Mouse (Mus musculus) right cerebral cortex, postnatal 25 days (tissue): ENCODE data around the gene Mcfd2.
A peak's percentile ranks its signal among the peaks of the same experiment; 100 is the strongest.

Experiments used
- DNase-seq: peaks from one replicate; pipeline ENCODE4 v3.0.0; 2022

The Mcfd2 gene

DNA sequence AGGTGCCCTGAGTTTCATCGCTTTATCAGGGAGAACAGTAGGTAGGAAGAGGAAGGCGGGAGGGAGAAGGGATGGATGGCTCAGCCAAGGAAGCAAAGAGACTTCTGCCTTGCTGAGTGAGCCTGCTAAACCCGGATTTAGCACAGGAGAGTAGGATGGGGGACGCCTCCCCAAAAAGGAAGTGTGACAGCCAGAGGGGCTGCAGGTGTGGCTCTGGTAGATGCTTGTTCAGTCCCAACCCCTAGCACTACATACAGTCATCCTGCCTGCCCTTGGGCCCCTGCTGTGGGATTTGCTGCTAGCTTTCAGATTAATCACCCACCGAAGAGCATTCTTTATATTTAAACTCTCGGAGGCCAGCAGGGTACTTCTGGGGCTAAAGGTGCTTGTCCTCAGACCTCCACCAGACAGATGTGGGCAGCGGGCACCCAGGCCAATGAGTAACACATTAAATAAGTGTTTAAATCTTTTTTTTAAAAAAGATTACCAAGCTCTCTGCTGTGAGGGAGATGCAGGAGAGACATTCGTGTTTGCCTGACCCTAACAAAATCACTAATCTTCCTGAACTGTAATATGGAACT lies 21.6 kb upstream of the Mcfd2 start:
- no peak for DNase-seq

DNA sequence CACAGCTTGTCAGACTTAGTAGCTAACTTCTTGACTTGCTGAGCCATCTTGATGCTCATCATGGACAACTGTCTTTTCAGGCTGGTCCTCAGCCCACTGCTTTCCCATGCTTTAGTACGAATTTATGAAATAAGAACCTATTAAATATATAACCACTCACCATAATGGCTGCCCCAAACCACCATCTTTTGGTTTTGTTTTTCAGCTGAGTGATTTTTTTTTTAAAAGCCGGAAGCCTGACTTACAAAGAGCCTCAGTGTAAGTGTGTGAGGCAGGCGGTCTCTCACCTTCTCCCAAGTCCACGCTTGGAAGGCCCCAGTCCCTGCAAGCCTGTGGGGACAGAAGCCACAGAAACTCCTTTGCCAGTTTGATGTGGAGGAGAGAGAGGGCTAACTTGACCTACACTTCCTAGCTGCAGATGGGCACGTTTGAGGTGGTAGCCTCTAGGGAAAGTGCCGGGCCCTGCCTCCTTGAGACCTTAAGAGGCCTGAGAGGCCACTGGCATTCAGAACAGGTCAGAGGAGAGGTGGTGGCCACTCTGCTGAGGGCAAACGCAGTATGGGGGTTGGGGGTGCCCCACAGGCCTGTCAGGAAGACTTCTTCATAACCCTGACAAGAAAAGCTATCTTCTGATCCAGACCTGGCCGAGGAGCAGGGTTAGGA lies 20.9 kb upstream of the Mcfd2 start:
- no peak for DNase-seq

DNA sequence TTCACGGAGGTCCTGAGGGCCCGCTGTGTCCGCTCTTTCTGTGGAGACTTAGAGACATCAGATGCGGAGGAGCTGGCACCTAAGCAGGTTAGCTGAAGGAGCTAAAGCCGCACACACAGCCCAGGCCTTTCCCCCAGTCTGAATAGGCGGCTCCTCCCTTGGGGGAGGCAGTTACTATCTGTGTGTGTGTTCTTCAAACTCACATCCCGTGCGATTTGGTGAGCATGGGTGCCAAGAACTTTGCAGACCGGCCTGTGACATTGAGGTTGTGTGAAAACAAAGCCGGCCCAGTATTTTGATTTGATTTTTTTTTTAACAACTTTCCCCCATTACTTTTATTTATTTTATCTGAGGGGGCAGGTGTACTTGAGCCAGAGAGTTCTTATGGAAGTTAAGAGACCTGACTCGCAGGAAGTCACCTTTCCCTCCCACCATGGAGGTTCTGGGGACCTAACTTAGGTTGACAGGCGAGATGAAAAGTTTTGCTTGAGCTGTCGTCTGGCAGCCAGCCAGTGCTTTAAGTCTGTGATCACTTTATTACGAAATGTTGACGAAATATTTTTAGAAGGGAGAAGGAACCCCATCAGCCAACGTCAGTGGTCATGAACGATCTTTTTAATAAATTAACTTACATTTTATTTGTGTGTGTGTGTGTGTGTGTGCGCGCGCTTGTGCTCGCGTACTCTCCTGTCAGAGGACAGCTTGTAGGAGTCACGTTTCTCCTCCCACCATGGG lies 20.2 kb upstream of the Mcfd2 start:
- DNase-seq = no peak

DNA sequence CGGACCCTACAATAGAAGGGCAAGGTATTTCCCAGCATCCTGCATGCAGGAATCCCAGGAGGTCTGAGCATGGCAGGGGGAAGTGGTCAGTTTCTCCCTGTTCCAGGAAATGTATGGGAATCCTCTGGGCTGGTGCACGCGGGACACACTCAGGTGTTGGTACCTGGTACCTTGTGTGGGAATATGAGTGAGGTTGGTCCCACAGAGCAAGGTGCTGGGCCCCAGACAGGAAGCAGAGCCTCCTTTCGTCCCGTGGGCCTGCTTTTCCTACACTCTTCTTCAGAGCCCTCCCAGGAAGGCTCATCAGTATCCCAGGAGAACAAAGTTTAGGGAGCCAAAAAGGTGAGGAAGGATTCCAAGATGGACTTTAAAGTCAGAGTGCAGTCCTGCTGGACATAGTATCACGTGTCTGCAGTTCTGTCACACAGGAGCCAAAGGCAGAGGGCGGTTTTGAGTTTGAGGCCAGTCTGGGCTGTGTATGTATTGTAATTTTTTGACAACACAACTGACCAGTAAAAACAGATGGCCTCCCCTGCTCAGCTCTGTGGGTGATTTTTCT lies 18.8 kb upstream of the Mcfd2 start:
- DNase-seq = no peak

DNA sequence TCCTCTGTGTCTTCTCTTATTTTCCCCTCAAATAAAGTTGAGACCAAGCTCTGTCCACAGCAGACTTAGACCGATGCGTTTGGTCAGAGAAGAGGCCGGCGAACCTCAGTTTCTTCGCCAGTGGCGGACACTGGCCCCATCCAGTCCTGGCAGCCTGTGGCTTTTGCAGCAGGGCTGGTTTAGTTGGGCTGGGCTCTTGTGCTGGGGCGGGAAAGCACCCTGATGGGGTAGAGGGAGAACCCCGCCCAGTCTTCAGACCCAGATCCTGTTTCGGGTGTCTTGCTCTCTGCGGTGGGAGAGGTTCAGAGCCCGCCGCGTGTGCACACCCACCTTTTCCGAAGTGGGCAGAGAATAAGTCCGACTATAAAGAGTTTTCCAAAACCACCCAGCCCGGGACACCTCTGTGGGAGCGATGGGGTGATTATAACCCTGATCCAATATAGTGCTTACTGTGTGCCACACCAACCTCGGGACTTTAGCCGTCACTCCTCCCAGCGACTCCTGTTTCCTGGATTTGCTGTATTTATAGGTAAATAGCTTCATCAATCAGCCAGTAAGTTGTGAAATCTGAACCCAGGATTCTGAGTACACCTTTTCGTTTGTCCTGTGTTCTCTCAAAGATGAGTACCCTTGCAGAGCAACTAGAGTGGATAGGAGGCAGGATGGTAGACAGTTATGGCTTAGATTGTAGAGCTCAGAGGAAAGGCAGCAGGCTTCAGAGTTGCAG lies 18.2 kb upstream of the Mcfd2 start:
- no peak for DNase-seq

DNA sequence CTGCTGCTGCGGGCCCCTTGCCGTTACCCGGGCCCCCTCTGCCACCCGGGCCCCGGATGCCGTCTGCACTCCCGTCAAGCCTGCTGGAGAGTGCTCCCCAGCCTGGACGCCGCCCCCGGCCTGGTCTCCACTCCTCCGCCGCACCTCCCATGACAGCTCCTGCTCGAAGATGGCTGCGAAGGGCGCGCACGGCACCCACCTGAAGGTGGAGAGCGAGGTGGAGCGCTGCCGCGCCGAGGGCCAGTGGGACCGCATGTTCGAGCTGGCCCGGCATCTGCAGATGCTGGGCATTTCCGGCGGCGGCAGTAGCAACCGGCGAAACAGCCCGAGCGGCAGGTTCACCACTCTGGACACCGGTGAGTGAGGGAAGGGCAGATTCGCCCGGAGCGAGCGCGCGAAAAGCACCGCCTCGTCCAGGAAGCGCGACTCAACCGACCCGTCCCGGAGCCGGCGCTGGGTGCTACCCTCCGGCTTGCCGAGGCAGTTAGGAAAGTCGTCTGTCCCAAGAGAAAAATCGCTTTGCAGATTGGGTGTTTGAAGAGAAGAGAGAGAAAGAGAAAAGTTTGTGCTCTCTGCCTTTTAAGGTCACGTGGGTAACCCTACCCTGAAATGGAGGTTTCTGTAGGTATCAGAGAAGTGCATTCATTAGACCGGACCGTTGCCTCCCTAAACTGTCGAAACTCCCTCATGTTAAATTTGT lies 17.5 kb upstream of the Mcfd2 start:
- DNase-seq = no peak

DNA sequence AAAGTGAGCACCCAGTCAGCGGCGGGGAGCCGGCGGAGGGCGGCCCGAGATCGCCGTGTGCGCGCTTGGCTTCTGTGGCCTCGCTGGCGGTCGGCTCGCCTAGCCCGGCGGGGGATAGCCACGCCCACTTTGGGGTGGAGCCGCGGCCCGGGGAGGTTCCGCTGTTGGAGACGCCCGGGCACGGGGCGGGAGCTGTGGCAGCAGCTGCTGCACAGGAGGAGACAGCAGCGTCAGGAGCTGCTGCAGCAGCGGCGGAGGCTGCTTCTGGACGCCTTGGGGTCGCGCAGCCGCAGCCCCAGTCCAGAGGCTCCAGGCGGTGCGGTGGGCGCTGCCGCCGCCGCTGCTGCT lies 16.9 kb upstream of the Mcfd2 start, which contains the start of gene Ttc7:
Gene Ttc7 (plus strand): TSS at position 181 of the 348 bp plus-strand sequence.
- peak; percentile 95 for DNase-seq

DNA sequence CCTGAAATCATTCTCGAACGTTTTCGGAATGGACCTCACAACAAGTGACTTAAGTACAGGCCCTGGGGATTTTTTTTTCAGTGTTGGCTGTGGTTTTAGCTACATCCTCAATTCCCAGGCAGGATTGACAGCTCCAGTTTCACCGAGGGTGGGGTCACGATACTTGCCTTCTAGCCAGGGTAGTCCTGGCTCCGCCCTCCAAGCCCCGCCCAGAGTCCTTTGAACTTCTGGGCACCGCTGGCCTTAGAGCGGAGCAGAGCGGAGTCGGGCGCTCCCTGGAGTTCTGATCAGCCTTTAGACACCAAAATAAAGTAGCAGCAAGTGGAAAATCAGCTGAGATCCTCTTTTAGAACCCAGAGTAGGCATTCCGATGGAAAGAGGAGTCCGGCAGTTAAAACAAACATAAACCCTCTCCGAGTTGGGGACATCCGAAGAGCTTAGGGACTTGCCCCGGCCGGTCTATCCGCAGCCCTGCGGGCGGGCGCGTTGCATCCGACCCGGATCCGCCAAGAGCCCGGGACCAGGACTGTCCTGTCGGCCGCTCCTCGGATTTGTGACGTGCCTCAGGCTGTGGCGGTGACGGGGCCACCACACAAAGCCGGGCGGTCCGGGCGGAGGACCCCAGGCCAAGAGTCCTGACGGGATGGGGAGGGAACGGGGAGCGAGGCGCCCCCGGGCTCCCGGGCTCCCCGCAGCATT lies 16.4 kb upstream of the Mcfd2 start:
- DNase-seq = peak; percentile 61

DNA sequence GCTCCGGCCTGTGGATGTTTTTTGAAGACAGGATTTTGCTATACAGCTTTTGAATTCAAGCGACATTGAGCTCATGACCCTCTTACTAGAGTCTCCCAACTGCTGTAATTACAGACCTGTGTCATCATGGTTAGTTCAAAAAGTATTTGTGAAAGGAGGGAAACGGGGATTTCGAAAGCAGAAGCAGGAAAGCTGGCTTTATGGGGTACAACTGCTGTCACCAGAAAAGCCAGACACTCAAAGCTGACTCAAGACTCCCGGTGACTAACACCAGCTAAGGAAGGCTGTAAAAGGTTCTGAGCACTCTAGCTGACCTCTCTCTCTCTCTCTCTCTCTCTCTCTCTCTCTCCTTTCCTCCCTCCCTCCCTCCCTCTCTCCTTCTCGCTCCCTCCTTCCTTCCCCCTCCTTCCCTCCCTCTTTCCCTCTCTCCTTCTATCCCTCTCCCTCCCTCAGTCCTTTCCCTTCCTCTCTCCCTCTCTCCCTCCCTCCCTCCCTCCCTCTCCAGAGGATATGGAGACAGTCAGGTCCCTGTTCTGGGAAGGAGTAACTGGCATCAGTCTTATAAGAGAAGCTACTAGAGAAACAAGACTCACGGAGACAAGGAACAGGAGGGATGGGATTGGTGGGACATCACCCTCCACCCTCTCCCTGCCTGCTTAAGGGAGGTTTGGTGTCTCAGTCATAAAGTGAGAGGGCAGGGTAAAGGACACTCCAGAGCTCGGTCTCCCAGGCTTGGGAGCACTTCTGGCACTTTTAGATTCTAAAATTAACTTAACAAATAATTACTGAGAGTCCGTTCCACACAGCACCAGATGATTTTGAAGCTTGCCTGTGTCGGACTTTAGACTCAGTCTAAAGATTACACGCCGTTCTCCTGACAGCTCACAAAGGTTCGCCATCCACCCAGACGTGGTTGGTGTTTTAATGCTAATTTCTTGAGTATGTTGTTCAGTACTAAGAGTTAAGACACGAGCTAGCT lies 9.9 kb upstream of the Mcfd2 start:
- no peak for DNase-seq

DNA sequence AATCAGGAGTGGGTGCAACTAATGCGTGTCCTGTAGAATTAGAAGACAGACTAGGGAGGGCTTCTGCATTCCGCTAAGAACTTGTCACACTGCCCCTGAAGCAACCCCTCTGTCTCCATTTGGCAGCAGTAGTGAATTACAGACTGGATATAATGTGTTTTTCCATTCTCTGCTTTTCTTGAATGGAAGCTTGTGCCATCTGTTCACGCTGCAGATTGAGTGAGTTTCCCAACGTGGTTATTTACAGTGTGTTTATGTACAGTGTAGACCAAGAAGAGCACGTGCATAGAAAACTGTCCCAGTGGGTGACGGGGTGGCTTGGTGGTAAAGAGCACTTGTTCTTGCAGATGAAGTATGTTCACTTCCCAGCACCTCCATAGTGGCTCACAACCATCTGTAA lies 3.7 kb upstream of the Mcfd2 start:
- DNase-seq = no peak

DNA sequence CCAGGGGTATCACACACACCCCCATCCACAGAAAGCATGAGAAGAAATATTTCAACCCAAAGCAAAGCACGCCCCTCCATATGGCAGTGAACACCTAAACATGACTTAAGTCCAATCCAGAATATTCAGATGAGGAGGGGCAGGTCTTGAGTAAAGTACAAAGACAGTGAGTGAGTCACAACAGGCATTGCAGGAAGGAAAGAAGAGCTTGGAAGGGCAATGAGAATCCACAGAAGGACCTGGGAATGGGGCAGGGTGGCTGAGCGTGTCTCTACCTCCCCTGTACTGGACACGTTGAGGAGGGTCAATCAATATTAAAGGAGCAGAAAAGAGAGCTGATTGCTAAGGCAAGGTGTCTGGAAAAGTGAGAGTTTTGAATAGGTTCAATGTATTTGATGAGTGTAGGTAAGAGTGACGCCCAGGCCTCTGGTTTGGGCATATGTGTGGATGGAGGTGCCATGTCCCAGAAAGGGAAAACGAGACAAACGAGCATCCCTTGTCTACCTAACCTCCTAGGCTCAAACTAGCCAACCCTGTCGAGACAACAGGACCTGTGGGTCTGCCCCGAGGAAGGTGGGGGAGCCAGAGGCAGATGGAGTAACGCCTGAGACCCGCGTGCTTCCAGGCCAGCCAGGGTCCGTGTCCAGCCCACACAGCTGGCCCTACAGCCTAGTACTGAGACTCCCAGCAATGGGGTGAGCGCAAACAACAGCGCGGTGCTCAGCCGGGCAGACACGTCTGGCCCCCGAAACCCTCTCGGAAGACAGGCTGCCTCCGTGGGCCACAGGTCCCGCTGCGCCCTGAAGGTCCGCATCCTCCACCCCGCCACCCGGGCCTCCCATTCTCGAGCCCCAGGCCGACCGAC lies 576 bp downstream of the Mcfd2 start:
- no peak for DNase-seq

DNA sequence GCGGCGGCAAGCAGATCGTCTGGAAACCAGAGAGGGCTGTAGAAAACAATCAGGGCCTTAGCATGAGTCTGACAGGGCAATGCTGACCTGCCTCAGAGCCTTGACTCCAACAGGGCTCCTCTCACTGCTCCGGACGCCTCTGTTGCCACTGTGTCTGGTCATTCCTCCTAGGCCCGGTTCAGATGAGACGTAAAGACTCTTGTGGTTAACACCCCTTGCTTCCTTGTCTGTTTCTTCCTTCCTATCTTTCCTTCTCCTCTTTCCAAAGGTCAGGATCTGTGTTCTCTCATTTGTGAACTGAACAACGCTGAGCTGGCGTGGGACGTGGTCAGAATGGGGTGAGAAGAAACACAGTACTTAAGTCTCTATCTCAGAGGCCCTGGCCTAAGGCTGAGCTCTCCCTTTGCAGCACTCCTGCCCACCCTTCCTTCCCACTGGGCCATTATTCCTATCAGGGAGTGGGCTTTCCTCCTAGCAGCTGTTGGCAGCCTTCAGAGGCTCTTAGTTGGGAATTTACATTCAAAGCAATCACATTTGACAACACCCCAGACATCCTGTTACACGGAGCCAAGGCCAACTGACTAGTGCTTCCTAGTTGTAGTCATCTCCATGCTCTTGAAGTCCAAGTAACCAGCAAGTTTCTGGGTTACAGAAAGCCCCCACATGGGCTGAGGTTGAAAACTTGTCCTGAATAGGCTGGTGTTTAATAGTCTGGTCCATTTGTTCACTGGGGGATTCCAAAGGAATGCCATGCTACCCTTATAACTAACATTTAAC lies 1.5 kb downstream of the Mcfd2 start:
- no peak for DNase-seq

DNA sequence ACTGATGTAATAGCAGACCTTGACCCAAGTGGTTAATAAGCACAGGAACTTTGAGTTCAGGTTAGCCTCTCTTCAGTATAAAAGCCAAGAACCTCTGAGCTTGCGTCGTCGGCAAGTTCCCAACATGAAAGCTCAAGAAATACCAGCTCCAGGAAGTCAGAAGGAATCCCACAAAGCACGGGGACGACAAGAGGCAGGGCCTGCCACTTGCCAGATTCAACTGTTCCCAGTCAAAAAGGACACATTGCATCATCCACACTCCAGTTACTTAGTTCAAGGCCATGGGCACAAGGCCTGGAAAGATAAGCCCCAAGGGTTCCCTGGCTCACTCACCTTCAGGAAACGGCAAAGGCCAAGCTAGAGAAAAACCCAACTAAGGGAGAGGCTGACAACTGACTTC lies 2.3 kb downstream of the Mcfd2 start:
- DNase-seq = no peak

DNA sequence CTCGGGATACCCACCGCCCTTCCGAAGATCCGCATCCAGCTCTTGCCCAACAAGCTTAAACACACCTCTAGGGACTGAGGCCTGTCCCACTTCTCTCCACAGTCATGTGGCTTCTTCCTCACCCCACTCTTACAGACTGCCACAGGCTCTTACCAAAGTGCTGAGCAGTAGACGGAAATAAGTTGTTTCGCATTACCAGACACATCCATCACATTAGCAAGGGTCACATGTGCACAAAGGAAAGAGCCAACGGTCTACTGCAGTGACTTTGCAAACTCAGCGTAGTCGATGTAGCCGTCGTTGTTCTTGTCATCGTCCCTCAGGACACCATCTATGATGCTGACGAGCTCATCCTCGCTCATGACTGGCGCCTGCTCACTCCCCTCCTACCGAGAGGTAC lies 10.1 kb downstream of the Mcfd2 start:
- DNase-seq = no peak

DNA sequence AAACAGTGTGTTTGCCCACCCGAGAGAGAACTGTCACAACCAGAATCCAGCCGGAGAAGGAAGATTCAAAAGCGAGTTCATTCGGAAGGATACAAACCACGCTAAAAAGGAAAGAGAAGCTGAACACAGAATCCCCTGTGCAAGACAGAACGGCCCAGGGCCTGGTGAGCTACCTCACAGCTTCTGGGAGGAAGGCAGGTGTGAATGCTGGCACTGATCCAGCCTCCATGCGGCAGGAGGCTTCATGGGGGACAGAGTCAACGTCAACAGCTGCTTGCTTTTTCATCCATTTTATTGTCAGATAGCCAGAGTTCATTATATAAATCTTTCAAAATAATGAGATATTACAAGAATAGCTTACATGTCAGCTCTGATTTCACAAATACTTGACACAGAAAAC lies 11.4 kb downstream of the Mcfd2 start:
- DNase-seq = no peak

DNA sequence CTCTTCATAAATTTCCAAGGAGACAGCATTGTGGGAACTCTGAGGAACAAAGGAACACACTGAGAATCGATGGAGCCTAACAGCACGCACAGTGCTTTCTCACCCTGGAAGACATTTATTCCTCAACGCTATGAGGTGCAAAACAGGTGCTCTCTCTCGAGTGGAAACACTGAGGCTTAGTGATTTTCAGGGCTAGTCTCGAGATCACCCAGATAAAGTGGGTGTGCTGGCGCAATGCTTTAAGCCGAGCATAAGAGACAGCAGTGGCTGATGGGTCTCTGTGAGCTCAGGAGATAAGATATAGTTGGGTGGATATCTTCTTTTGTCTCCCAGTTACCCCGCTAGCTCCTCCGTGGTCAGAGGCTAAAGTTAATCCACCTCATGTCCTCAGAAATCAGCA lies 19.6 kb downstream of the Mcfd2 start:
- no peak for DNase-seq

DNA sequence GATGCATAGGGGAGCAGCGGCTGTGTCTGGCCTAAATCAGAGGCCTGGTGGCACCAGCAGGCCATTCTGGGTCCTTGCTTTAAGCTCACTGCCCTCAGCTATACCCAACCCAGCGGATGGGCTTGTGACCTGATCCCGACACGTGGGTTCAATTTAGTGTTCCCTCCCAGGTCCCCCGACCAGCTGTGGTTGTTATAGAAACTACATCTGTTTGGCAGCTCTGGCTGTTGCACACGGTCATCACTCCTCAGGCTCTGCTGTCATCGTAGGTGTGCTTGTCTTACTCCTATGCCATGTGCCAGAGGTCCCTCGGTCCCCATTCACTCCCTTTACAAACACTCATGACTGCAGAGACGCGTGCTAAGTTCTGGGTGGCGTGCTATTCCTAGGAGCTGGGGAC lies 27.9 kb downstream of the Mcfd2 start:
- no peak for DNase-seq

DNA sequence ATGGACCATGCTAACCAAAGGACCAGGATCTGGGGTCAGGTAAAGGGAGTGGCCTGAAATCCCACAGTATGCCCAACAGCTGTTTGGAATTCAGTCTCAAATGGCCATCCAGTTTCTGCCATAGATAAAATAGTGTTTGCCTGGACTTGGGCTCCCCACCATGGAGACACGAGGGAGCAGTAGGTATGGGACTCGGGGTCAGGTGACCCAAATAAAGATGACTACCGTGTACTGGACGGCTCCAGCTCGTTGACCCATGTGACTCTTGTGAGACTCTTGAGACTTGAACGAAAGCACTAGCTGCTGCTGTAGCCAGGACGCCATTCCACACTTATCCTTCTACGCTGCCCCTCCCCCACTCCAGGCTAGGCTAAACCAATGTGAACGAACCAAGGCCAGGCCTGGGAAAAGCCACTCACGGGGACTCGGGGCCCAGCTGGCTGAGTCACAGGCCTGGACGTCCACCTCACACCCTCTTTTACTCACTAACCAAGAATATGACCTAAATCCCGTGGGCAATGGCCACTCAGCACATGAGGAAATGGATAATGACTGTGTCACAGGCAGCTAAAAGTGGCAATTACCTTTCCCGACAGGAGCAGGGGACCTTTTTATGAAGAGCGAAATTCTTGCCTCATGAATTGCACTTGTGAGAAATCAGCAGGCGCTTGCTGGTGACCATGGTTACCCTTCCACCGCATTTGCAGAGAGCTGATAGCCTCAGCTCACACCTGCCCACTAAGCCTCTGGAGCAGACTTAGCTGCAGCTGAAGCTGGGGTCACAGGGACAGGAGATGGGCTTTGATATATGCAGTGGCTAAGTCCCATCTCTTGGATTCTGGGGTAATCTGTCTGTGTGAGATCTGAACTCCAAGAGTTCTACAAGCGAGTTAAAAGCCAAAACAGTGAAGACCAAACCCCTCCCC lies 28.7 kb downstream of the Mcfd2 start:
- no peak for DNase-seq
